Mouse (Mus musculus) urinary bladder, adult 2 months (tissue): ENCODE results near the gene Defb36. TPM values are rescaled to one million over a fixed set of nuclear protein-coding genes. Genes with fewer than 3 reads are reported as not detected.

ENCODE experiments used
- DNase-seq: peaks from one replicate; pipeline ENCODE4 v3.0.0; 2022; ENCODE audit warnings: low spot score
- polyA plus RNA-seq: library from polyadenylated mRNA; depleted of rRNA; stranded (reverse); fragments of >200 nt; gene quantifications from 2 replicates; pipeline ENCODE4 v1.2.3, GENCODE M21; 2012

Gene Defb36
- polyA plus RNA-seq, 1 experiment = not detected

- no peak for DNase-seq
Observed at GRCm38 (mm10) chr2:152622151-152622550, 18.0 kb downstream of the Defb36 start.

- no peak for DNase-seq
Observed at GRCm38 (mm10) chr2:152622953-152623352, 18.8 kb downstream of the Defb36 start, which contains the start of gene Defb25. Gene Defb25 (minus strand): TSS chr2:152623053.

- no peak for DNase-seq
Observed at GRCm38 (mm10) chr2:152624566-152624965, 20.4 kb downstream of the Defb36 start.

- DNase-seq = no peak
Observed at GRCm38 (mm10) chr2:152625256-152625655, 21.1 kb downstream of the Defb36 start.

- no peak for DNase-seq
Observed at GRCm38 (mm10) chr2:152626774-152627591, 22.9 kb downstream of the Defb36 start, which contains the start of gene Rem1. Gene Rem1 (plus strand): TSS chr2:152626951.

GRCm38 (mm10) chr2:152628066-152628465, 23.9 kb downstream of the Defb36 start:
- DNase-seq = no peak

- DNase-seq = no peak
Observed at GRCm38 (mm10) chr2:152629239-152629638, 25.1 kb downstream of the Defb36 start.

GRCm38 (mm10) chr2:152629904-152630303, 25.8 kb downstream of the Defb36 start:
- DNase-seq = no peak

- no peak for DNase-seq
Observed at GRCm38 (mm10) chr2:152633334-152633733, 29.2 kb downstream of the Defb36 start.

GRCm38 (mm10) chr2:152634311-152634710, 30.2 kb downstream of the Defb36 start:
- DNase-seq = no peak

GRCm38 (mm10) chr2:152636246-152637005, 32.3 kb downstream of the Defb36 start:
- DNase-seq = no peak

- DNase-seq = no peak
Observed at GRCm38 (mm10) chr2:152637006-152637322, 32.8 kb downstream of the Defb36 start.

GRCm38 (mm10) chr2:152637381-152637780, 33.3 kb downstream of the Defb36 start:
- DNase-seq = no peak

GRCm38 (mm10) chr2:152638865-152639264, 34.7 kb downstream of the Defb36 start:
- no peak for DNase-seq

- DNase-seq = no peak
Observed at GRCm38 (mm10) chr2:152639406-152640113, 35.4 kb downstream of the Defb36 start.

GRCm38 (mm10) chr2:152652901-152653620, 48.9 kb downstream of the Defb36 start:
- DNase-seq = no peak

- no peak for DNase-seq
Observed at GRCm38 (mm10) chr2:152653874-152654715, 50.0 kb downstream of the Defb36 start.

GRCm38 (mm10) chr2:152657398-152657797, 53.3 kb downstream of the Defb36 start:
- no peak for DNase-seq

- no peak for DNase-seq
Observed at GRCm38 (mm10) chr2:152661163-152661562, 57.0 kb downstream of the Defb36 start.
